Mouse (Mus musculus): Measurements from ENCODE around the gene Mrtfa.

Gene Mrtfa

DNA sequence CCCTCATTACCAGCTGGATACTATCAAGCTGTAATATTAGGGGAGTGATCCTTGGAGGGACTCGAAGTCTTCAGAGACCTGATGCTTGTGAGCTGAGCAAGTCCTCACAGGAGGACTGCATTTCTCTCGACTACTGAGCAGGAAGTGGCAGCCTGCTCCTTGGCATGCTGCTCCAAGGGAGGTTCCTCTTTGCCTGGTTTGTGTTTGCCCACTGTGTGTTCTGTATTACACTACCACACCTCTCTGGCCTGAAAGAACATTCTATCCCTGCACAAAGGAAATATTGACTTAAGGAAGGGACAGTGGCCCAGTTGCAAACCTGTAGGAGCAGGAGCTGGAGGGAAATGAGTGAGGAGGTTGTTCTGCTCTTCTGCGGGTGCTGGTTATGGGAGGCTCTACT lies 200.8 kb downstream of the Mrtfa start:
- ATAC-seq (ENCODE audit: low TSS enrichment): no peak

DNA sequence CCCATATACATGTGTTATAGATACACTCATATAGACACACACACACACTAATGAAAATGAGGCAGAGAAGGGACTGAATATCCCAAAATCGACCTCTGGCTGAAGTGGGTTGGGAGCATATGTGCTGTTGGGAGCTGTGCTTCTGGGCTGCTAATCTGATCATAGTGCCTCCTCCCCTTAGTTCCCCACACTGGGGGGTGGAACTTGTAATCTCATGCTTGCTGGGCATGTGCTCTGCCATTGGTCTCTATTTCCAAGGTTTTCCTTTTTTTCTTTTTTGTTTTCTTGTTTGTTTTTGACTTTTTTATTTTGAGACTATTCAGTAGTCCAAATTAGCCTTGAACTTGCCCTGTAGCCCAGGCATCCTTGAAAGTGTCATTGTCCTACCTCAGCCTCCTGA lies 202.2 kb downstream of the Mrtfa start:
- ATAC-seq (ENCODE audit: low TSS enrichment): no peak

DNA sequence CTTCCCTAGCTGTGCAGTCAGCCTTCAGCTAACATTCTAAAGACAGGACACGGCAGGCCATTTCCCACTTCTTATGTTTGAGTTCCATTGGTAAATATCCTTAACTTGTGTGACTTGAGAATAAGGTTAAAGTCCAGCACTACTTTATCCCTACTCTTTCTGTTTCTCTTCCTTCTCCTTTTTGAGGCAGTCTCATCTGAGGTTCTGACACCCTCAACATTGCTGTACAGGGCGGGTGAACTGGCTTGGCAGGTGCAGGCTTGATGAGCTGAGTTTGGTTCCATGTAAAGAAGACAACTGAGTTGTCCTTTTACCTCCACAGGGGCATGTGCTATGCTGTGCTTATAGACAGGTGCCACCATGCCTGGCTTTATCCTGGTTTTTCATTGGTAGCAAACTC lies 207.3 kb downstream of the Mrtfa start:
- ATAC-seq (ENCODE audit: low TSS enrichment): no peak

DNA sequence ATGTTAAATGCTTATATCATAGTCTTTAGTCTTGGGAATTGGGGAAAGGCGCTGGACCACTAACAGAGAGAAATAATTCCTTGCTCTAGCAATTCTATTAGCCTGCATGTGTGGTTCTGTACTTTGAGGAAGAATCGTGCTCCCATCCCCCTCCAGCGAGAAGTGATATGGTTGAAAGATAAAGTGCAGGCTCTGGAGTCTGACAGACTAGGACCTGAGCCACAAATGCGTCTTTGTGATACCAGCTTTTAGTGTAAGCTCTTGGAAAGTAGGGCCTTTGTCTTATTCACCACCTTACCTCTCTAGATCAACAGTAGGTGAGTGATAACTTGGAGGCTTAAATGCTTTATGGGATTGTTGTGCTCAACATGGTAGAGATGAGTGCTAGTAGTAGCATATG lies 209.4 kb downstream of the Mrtfa start:
- no peak for ATAC-seq (ENCODE audit: low TSS enrichment)

DNA sequence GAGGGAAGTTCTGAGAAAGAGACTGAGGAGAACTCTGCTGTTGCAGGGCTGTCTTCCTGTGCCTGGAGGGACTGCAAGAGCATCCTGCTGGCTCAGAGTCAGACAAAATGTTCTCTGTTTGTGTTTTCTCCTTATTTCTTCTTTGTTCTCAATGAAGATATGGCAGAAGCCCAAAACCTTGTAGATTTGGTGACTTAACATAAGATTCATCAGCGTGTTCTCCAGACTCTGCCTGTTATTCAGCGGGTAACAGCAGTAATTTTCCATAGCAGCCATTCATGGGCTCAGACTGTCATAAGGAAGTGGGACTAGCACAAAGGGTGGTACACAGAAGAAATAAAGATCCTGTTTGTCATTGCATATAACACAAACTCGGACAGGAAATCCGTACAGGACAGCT lies 210.9 kb downstream of the Mrtfa start:
- no peak for ATAC-seq (ENCODE audit: low TSS enrichment)

DNA sequence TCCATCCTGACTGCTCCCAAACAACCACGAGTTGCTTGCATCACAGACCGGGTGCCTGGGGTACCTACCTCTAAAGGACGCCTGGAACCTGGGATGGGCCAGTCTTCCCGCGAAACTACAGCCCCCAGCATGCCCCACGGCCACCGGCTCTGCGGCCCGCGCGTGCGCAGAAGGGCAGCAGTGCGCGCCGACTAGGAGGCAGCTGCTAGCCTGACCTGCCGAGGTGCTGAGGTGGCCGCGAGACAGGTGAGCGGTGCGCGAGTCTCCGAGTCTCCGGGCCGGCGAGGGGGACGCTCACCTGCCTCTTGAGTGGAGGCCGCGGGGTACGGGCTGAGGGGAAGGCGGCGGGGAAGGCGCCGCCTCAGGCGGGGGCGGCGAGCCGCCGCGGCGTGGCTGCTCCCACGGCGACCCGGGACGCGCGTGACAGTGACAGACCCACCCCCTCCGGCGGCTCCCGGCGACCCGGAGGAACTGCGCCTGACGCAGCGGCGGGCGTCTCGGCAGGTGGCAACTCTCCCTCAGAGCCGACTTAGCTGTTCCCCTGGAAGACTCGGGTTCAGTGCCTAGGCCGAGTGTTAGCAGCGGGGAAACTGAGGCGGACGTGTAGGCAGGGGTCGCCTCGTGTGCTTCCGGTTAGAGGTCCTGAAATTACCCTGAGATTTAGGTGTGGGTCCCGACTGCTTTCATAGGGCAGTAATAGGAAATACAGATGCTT lies 212.8 kb downstream of the Mrtfa start, which contains the start of gene Sgsm3:
Gene Sgsm3 (plus strand): TSS at position 146 of the 715 bp plus-strand sequence.
- peak; percentile 95 for ATAC-seq (ENCODE audit: low TSS enrichment)

DNA sequence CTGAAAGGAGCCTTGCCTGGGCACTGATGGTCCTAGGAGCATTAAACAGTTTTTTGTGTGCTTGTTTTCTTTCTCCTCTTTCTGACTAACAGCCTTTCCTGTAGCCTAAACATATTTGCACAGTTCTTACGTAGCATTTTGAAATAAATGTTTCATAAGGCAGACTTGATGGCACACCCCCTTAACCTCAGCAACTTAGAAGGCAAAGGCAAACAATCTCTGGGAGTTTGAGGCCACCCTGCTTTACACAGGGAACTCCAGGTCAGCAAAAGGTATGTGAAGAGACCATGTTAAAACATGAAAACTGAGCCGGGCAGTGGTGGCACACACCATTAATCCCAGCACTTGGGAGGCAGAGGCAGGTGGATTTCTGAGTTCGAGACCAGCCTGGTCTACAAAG lies 214.9 kb downstream of the Mrtfa start:
- no peak for ATAC-seq (ENCODE audit: low TSS enrichment)

DNA sequence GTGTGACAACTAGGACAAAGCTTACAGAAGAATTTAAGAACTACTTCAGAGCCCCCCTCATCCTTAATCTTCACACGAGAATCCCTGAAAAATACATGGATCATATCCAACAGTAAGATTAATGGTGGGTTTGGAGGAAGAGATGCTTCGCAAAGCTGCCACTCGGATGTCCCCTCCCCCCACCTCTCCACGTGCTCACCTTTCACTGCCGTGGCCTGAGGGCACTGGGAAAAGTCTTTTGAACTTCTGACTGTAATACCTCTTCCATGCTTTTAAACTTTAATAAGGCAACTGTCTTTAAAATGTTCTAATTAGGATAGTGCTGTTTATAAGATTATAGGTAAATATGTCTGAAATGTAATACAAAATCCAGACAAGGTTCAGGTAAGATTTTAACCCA lies 216.2 kb downstream of the Mrtfa start:
- no peak for ATAC-seq (ENCODE audit: low TSS enrichment)

DNA sequence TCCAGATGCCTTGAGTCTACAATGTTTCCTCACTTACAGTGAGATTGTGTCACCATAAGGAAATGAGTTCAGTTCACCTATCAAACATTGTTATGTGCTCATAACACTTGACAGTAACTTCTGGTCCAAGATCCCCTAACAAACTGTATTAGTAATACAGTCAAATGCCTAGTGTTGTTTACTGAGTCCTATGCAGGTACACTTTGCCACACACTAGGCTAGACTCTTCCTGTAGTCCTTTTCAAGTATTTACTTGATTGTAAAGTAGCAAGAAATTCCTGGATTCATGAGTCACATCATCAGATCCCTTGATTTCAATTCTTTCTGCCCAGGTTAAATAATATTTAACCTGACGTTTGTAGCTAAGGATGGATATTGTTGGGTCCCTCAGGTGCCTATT lies 221.2 kb downstream of the Mrtfa start:
- no peak for ATAC-seq (ENCODE audit: low TSS enrichment)
